Mouse (Mus musculus) ovary, postnatal 10 days (tissue): ENCODE measurements at regions not wholly inside any gene's neighbourhood (a gene's known extent, or its start where the extent isn't known, plus 50 kb on each side); places are given as distances from the start of the nearest gene placed in this dataset.

Experiments used
- DNase-seq: peaks from one replicate; pipeline ENCODE4 v3.0.0; 2022; ENCODE audit warnings: low spot score

DNA sequence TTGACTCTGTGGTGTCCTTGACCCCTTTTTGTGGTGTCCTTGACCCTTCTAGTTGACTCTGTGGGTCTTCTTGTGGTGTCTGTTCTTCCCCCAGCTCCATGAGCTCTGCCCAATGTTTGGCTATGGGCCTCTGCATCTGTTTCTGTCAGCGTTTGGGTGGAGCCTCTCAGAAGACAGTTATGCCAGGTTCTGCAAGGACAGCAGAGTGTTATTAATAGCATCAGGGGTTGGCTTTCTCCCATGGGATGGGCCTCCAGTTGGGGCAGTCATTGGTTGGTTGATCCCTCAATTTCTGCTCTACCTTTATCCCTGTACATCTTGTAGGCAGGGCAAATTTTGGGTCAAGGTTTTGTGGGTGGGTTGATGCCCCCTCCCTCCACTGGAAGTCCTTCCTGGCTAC, 138.8 kb downstream of the Tex29 start:
- no peak for DNase-seq

DNA sequence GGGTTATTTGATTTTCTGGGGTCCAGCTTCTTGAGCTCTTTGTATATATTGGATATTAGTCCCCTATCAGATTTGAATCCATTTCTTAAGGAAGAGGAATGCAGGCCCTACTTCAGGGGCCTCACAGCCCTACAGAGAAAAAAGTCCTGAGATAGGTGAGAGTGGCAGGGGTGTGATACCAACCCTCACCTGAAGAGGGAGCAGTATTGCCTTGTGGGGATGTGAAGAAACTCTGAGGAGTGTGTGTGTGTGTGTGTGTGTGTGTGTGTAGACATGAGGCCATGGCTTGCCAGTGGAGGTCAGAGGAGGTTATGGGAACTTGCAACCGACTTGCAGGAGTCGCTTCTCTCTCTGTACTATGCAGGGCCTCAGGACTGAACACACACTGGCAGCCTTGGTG, 141.2 kb downstream of the Tex29 start:
- DNase-seq, result no peak

DNA sequence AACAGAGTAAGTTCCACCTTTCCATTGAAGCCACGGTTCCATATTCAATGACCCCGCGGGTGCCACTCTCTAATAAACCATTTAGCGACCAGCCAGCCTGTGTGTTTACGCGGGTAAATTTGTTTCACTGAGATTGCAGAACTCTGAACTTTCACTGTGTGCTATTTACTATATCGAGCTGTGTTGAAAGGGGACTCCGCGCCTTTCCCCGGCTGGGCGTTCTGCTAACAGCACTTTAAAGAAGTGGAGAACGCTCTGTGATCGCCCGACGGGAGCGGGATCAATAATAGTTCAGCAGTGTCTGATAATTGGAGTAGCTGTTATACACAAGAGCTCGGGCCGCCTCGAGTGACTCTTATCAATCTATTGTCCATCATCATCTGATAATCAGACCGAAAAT, 149.8 kb downstream of the Tex29 start:
- no peak for DNase-seq

DNA sequence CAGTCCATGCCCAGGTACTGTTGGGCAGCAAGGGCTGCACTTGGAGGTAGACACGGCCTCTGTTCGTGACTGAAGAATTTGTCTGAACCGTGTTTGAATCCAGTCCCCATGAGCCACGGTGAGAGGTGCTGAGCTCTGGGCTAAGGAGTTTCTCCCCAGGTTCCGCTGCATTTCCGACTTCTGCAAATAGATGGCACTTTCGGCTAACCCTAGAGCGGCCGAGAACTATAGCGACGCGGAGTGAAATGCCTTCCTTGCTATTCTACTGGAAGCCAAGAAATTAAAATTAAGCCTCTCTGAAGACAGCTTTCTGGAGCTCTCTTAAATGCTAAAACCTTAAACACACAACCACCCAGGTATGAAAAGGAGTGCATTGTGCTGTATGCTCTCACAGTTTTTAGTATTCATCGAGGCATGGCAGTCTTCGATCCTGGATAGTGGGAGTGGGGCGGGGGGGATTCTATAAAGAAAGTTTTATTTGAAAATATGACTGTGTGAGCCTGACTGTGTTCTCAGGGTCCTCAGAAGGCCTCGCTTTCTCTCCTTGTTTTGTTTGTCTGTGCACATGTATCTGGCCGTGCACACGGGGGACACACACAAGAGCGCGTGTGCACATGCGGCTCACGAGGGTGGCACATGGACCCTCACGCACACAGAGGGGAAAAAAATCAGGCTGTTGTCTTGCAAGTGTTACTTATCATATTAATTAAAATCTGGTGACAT, 159.6 kb downstream of the Tex29 start:
- peak; percentile 9 for DNase-seq

DNA sequence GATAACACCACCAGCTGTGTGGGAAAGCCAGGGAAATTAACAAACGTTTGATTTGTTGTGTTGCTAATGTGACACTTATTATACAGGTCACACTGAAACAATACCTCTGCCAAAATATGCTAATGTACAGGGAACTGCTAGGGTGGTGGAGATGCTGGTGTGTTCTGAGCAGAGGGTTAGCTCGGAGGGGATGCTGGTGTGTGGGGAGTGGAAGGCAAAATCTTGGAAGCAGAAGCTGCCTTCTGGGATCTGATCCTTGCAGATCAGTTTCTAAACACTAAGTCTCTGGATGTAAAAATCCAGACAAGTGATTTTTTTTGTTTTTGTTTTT, 160.2 kb downstream of the Tex29 start:
- DNase-seq, result no peak

DNA sequence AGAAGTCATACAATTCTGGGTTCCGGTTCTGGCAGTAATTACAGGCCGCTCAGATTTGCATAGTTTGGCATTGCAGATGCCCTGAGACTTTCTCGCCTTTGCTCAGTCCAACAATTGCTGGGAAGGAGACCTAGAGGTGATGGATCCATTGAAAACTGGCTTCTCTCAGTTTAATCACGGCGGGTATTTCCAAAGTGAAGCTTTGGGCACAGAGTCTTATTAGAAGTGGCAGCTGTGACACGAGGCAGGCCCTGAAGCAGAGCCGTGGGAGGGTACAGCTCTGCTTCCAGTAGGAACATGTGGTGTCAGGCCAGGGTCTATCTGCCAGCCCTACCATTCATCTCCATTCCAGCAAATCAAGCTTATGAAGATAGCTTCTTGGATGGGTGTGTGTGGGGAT, 164.0 kb downstream of the Tex29 start:
- no peak for DNase-seq

DNA sequence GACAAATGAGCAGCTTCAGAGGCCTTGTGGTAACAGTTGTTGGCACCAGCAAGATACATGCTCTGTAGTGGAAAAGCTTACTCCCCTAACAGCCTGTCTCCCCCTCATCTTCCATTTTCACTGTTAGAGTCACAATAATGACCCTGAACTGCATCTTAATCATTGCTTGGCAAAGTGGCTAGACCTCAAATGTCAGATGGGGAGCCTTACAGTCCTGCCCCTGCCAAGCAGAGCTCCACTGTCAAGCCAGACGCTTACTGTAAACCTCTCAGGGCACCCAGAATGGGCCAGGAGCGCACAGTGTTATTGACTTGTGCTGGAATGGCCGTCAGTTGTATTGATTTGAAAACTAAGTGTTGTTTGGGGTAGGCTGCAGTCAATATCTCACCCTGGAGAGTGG, 172.5 kb downstream of the Tex29 start:
- no peak for DNase-seq

DNA sequence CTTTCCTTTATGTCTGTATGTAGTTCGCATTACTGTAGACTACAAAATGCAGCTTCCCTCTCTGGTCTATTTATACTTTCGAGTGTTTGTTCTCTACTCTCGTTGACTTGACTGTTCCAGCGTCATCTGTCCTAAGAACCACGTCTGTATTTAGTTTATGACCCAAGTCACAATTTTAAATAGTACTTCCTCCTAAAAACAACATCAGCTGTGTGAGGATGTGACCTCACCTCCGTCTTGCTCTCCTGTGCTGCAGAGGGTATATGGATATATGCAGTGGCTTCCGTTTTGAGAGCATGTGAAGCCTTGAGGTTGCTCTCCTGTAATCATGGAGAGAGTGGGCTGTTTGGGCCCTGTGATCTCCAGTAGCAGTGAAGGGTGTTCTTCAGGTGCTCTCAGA, 177.5 kb downstream of the Tex29 start:
- DNase-seq, result no peak

DNA sequence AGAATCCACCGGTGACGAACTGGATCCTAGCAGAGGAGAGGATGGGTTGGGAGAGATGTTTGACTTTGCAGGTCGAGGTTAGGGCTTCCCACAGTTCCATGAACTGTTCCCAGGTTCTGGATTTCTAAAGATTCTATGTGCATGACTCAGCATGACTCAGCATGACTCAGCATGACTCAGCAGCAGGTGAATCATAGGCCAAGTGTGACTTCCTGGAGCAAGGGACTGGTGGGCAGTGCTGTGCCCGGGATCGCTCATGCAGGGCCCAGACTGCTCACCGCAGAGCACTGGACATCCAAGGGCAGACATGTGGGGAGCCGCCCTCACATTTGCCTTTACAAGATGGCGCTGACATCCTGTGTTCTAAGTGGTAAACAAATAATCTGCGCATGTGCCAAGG, 179.0 kb downstream of the Tex29 start:
- no peak for DNase-seq

DNA sequence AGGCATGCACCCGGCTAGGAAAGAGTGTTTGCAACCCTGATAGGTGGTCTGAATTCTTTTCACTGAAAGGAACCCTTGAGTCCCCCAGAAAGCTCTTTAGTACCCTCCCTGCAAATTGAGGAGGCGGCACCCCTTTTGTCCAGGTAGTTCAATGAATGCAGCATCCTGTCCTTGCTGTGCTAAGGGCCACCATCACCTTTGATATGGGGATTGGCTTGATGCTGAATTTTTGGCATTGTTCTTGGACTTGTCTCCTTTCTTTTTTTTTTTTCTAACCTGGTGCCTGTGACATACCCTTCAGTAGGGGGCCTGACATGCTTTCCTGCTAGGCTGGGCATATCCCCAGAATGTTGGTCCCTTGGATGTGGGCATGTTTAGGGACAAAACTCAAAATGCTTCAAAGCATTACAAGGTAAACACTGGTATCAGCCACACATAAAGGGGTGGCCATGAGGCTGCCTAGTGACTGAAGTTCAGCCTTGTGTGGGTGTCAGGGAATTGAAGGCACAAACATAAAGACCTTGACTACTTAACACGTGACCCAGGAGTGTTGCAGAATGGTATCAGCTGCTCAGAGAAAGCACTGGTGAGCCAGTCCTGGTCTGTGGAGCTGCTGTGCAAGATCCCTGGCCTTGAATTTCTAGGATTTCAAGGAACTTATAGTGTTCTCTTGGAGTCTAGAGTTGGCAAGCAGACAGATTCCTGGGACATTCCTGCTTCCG, 183.6 kb downstream of the Tex29 start:
- no peak for DNase-seq

DNA sequence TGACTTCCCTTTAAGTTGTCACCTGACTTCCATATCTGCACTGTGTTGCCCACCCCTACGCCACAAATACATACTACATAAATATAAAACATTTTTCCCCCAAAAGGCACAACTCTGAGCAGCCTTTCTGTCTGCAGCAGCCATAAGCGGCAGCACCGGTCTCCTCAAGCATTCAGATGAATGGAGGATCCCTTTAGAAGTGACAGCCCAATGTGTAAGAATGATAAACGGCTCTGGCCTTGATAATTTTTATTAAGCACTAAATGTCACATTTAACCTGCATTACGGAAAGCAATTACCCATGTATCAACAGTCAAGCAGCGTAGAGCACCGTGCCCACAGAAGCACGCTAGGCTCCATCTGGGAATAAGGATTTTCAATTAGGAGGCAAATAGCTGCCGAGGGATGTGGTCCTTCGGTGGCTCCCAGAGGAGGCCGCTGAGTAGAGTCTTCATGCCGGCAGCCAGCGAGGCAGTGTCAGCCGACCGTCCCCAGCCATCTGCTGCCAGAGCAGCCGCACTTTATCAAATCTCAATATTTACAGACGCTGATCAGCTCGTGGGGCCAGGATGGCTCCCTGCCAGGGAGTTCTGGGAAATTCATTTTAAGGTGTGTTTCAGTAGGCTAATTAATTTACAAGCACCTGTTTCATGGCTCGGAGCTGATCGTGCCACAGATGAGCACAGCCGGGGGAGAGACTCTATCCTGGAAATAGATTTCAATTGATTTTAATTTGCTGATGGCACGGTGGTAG, 190.3 kb downstream of the Tex29 start:
- no peak for DNase-seq

DNA sequence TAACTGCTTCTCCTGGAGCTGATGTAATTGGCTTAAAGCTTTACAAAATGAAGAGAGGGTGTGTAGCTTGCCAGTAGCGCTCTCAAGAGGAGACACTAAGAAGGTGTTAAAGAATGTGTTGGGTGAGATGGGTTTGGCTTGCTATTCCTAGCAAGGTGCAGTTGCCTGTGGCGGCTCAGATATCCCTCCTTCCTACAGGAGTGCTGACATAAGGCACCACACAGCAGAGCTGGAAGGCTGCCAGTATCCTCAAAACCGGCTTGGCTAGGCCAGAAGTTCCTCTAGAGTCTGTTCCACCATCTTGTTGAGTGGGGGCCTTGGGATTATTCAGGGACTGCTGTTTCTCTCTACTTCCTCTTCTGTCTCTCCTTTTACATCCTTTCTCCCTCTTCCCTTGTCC, 191.5 kb downstream of the Tex29 start:
- no peak for DNase-seq

DNA sequence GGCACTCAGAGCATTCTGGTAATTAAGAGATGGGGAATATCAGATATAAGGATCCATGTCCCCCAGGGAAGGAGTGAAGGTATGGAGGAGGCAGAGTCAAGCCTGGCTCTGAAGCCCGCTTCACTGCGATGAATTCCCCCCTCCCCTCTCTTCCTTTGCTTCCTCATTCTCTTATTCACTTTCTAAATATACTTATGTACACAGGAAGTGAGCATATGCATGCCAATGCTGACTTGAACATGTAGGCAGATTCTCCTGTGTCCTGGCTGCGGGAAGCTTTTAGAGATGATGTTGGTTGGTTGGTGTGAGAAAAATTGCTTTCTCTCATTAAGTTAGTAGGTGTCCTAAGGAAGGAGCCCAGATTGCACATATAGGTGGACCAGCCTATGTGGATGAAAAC, 192.1 kb downstream of the Tex29 start:
- DNase-seq, result no peak

DNA sequence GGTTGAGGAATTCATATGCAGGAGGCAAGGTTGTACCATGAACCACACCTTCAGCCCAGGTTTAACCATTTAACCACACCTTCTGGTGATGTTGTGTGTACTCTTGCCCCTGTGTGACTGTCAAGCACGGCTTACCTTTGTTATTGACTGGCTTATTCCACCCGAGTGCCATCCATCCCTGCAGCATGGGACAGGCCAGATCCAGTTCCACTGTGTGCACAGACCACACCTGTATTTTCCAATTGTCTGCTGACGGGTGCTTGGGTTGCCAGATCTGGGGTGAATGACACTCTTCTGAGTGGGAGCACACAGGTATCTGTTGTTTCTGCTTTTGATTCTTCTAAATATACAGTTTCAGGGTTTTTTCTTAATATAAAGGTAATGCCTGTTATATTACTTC, 196.1 kb downstream of the Tex29 start:
- no peak for DNase-seq

DNA sequence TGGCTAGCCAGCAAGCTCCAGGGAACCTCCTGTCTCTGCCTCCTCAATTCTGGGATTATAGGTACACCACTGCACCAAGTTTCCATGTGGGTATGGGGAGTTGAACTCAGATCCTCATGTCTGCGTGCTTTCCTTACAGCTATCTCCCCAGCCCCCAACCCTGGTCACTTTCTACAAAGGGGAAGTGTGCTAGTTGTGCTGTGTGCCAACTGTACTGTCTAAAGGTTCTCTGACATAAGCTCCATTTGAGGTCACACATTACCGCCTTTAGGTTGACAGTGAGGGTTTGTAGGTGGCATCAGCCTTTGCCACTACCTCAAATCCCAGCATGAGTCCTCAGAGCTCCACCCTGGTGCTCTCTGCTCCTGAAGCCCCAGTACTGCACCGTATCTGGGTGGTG, 200.7 kb downstream of the Tex29 start:
- DNase-seq, result no peak

DNA sequence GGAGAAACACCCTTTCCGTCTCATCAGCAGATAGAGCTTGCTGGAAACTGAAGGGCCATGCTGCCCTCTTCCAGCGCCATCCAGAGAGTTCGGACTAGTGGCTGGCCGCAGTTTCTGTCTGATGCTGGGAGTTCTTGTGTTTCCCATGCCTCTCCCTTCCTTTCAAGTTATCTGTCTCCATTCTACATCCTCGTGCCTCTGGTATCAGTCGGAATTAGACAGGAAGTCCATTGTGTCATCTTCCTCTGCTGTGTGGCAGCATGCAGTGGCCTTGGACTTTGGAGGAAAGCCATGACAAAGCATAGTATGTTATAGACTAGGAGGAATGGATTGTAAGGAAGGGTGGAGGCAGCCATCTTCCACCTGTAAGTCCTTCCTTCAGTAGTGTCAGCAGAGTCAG, 201.4 kb downstream of the Tex29 start:
- DNase-seq, result no peak

DNA sequence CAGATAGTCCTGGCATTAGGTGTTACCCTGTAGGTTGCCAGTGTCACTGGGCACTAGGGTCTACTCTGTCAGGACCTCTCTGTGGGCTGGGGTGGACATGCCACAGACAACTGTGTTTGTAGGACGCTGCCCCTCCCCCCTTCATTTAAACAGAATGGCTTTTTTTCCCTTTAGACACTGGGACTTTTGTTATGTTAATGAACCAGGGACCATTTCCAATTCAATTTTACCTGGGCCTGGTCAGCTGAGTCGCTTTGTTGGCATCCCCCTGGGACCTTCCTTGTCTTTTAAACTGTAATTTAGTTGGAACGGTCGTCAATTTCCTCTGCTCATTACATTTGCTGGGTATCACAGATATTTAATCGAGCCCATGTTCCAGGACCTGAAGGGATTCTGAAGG, 210.6 kb downstream of the Tex29 start:
- DNase-seq, result no peak

DNA sequence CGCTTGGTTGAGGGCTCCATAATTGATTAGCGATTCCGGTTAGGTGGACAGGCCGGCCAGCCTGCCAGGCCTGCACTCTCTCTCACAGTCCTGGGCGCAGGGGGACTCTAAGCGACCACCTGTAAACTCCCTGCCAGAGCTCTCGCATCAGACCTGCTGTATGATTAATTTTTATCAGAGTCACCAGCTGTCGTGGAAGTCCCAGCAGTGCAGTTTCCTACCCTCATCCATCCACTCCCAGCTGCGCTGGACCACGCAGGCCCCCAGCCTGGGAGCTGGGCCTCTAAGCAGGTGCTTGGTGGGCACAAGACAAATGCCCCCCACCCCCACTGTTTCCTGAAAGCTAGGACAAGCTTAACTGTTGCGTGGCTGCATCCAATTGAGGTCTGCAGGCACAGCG, 211.1 kb downstream of the Tex29 start:
- no peak for DNase-seq

DNA sequence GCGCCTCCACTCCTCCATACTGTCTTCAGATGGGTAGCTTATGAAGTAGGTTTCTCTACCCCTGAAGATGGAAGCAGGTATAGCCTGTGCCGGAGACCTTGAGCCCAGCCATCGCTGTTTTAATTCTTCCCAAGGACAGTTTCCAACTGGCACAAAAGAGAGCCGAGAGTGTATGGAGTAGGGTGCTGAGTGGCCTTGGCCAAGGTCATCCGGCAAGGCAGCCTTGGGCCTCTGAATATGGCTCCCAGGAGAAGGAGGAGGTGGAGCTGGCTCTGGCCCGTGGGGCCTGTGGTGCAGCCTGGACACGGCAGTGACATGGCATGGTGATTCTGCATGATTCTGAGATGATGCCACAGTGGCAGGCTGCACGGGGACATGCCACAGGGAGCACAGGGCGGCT, 215.7 kb downstream of the Tex29 start:
- no peak for DNase-seq

DNA sequence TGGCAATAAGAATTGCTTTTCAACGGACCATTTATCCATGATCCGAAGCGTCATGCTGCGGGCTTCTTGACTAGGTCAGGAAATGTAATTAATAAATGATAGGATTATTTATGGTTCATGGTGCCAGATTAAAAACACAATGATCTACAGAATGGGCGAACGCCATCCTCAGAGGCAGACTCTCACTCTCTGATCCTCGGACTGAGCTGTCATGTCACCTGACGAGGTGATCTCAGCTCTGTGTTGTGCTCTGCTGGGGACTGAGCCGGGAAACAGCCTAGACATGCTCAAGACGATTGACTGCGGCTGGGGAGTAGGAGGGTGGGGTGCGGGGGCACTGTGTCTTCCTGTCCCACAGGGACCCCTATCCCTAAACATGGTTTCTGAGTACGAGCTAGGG, 217.4 kb upstream of the A230072I06Rik start:
- no peak for DNase-seq

DNA sequence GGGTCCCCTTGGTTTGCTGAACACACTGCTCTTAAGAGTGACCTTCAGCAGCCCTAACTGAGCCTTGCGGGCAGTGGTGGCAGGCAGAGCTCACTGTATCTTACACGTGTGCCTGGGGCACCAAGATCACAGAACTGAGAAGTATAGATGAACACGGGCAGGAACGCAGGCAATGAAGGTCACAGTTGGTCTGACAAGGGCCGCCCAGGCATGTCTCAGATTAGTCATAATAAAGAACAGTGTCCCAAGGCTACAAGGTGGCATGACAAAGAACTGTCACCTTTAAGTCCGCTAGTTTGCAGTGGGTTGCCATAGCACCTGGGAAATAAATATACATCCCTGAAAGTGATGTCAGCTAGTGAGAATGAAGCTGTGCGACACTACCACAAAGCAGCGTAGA, 215.9 kb upstream of the A230072I06Rik start:
- DNase-seq, result no peak

DNA sequence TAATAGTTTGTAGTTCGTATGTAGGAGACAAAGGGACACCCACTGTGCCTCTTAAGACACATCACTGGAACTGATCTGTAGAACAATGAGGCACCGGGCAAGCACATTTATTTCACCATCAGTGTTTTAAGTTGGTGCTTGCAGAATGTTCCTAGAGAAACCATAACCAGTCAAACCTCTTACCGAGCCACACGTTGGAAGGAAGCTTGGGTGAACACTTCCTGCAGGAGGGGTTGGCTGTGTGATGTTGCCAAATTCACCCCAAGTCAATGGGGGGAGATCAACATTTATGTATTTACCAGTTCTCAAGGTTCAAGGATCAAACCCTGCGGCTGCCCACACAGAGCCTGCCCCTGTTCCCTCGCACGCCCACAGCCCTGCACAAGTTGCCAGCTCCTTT, 214.0 kb upstream of the A230072I06Rik start:
- no peak for DNase-seq

DNA sequence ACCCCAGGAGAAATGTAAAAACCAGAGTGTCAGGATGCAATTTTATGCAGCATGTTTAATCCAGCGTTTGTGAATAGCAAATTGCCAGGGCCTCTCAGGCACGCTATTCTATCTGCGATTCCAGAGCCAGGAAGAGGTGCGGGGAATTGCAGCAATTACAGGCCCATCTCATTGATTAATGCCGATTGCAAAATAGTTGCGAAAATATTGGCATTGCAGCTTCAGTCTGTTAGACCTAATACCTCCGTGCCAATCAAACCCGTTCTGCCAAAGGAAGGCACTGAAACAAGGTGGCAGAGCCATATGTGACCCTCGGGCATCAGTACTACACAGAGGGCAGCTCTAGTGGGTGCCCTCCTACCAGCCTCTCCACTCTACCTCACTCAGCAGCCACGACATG, 212.2 kb upstream of the A230072I06Rik start:
- DNase-seq, result no peak
